In the genomic region with DNA sequence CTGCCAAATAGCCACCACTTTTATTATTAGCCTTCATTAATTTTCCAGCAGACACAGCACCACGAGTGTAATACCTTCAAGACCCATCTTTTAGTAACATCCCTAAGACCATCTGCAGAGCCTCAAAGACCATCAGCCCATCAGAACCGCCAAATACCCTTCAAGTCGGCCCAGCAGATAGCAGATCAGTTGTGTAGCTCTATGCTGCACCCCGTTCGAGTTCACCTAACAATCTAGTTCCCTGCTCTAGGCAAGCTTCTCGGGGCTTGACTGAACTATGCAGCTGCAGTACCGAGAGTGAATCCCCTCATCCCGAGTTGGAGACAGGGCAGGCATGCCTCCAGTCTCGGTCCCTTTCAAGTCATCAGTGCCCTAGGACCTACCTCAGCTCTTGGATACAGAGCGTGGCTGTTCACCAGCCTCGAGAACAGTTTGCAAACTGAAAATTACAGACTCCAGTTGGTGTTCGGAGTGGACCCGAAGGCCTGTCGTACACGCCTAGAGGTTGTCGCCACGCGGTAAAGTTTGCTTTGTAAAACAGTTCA, we compare ENCODE assay signal across 8 mouse cellular contexts. TPM values are rescaled to one million over a fixed set of nuclear protein-coding genes. Genes with fewer than 3 reads are reported as not detected.
DNase-seq lines count a peak whose midpoint lies in the region; ATAC-seq and TF ChIP-seq lines count a peak whose summit lies in the region.

No protein-coding gene starts in this region.

- TF ChIP-seq CTCF in cortical plate, adult 2 months (IDR thresholded peaks at IDR 0.05; ENCODE audit: extremely low read depth, insufficient read depth, low read length): no peak

- no peaks in the 10 kb centered on the region for H3K9me3 ChIP-seq in kidney, embryonic 14.5 days (ENCODE audit: control insufficient read depth, low read length)
- H3K9me3 ChIP-seq in intestine, embryonic 14.5 days (ENCODE audit: control insufficient read depth, low read length): no peaks in the 10 kb centered on the region
- H3K9me3 ChIP-seq in midbrain, embryonic 16.5 days (replicated peaks; ENCODE audit: control insufficient read depth, low read length, poor library complexity, severe bottlenecking): no peaks in the 10 kb centered on the region

- peak overlapping the region; percentile 59 for H3K4me2 ChIP-seq in kidney, embryonic 14.5 days (replicated peaks; ENCODE audit: low read depth, low read length)
- H3K4me2 ChIP-seq in intestine, embryonic 14.5 days (ENCODE audit: low read length): peak overlapping the region; percentile 53
- peak overlapping the region; percentile 51 for H3K4me2 ChIP-seq in midbrain, embryonic 16.5 days (ENCODE audit: low read length)

- H3K36me3 ChIP-seq in kidney, embryonic 14.5 days (ENCODE audit: control insufficient read depth, insufficient read depth, low read length): no peaks in the 10 kb centered on the region
- H3K36me3 ChIP-seq in intestine, embryonic 14.5 days (ENCODE audit: control insufficient read depth, insufficient read depth, low read length): no peaks in the 10 kb centered on the region; the same call in 1 of the 2 replicates
- no peaks in the 10 kb centered on the region for H3K36me3 ChIP-seq in midbrain, embryonic 16.5 days (ENCODE audit: control insufficient read depth, insufficient read depth, low read length)

- peak overlapping the region; percentile 58 for H3K4me3 ChIP-seq in kidney, embryonic 14.5 days (ENCODE audit: low read length)
- H3K4me3 ChIP-seq in cortical plate, adult 2 months (ENCODE audit: insufficient read depth, low read length): peak overlapping the region; percentile 79
- H3K4me3 ChIP-seq in intestine, embryonic 14.5 days (ENCODE audit: low read depth, low read length): peak overlapping the region; percentile 61
- peak overlapping the region; percentile 50 for H3K4me3 ChIP-seq in midbrain, embryonic 16.5 days (ENCODE audit: low read depth, low read length)

- TF ChIP-seq POLR2A in cortical plate, adult 2 months (IDR thresholded peaks at IDR 0.05; ENCODE audit: extremely low read depth, insufficient read depth, low read length): 0 out of 2 replicates have a peak, but pooled peaks have one; percentile 31

- H3K4me1 ChIP-seq in kidney, embryonic 14.5 days (ENCODE audit: control insufficient read depth, insufficient read depth, low read length): no peaks in the 10 kb centered on the region
- H3K4me1 ChIP-seq in cortical plate, adult 2 months (ENCODE audit: control insufficient read depth, insufficient read depth, low read length): no peaks in the 10 kb centered on the region; the same call in 1 of the 2 replicates
- H3K4me1 ChIP-seq in intestine, embryonic 14.5 days (replicated peaks; ENCODE audit: control insufficient read depth, insufficient read depth, low read length): no peaks in the 10 kb centered on the region; the same call in 1 of the 2 replicates
- H3K4me1 ChIP-seq in midbrain, embryonic 16.5 days (ENCODE audit: control insufficient read depth, insufficient read depth, low read length): peaks cover 8% of the 10 kb centered on the region

- H3K27ac ChIP-seq in kidney, embryonic 14.5 days (ENCODE audit: low read depth, low read length): no peak overlapping the region
- no peak overlapping the region for H3K27ac ChIP-seq in cortical plate, adult 2 months (ENCODE audit: insufficient read depth, low read length)
- no peak overlapping the region for H3K27ac ChIP-seq in intestine, embryonic 14.5 days (ENCODE audit: low read depth)
- peak overlapping the region; percentile 76; the same call in 1 of the 2 replicates for H3K27ac ChIP-seq in midbrain, embryonic 16.5 days (ENCODE audit: low read length)

- no peak for ATAC-seq in kidney, embryonic 14.5 days (ENCODE audit: low FRiP score, low TSS enrichment)
- ATAC-seq in intestine, embryonic 14.5 days (replicated peaks; ENCODE audit: low FRiP score, low TSS enrichment, low read depth): peak; percentile 48
- ATAC-seq in midbrain, embryonic 16.5 days: peak; percentile 75

- WGBS in kidney, embryonic 14.5 days: 25% methylated on average over 18 of the region's 18 CpGs
- 13% methylated on average over 18 of the region's 18 CpGs for WGBS in intestine, embryonic 14.5 days
- whole genome bisulfite sequencing in midbrain, embryonic 16.5 days: 29% methylated on average over 18 of the region's 18 CpGs

- no peak for DNase-seq in kidney, adult 18-20 months
- DNase-seq in intestine, embryonic 14.5 days (ENCODE audit: low spot score): no peak
- DNase-seq in spleen, postnatal 14 days (ENCODE audit: low spot score in 2 of 2): no peak
- DNase-seq in gastrocnemius, postnatal 4 days (ENCODE audit: low spot score in 2 of 2): no peak
- no peak for DNase-seq in thymus, postnatal 10 days (ENCODE audit: low spot score in 2 of 2)

- no peaks in the 10 kb centered on the region for H3K27me3 ChIP-seq in kidney, embryonic 14.5 days (ENCODE audit: control insufficient read depth, insufficient read depth, low read length)
- no peaks in the 10 kb centered on the region for H3K27me3 ChIP-seq in intestine, embryonic 14.5 days (replicated peaks; ENCODE audit: control insufficient read depth, insufficient read depth, low read length)
- no peaks in the 10 kb centered on the region for H3K27me3 ChIP-seq in midbrain, embryonic 16.5 days (ENCODE audit: control insufficient read depth, insufficient read depth, low read depth, low read length)

- H3K9ac ChIP-seq in kidney, embryonic 14.5 days (ENCODE audit: low read depth, low read length): peak overlapping the region; percentile 63
- H3K9ac ChIP-seq in intestine, embryonic 14.5 days (ENCODE audit: low read length): peak overlapping the region; percentile 53
- peak overlapping the region; percentile 63 for H3K9ac ChIP-seq in midbrain, embryonic 16.5 days (ENCODE audit: low read depth, low read length)

RNA-seq across cellular contexts. Expression of gene Ftsj1, which starts 0.3 kb away (rescaled TPM):
- 35.6 and 42.0 TPM in 2 replicates for polyA plus RNA-seq in kidney, embryonic 14.5 days (2014; fragmentation: Nextera tagmentation; extraction: Ambion mirVana)
- 32.0 and 34.2 TPM in 2 replicates for polyA plus RNA-seq in cortical plate, adult 2 months (2012; rRNA removed)
- 39.3 and 39.5 TPM in 2 replicates for polyA plus RNA-seq in intestine, embryonic 14.5 days (2014; fragmentation: Nextera tagmentation; extraction: Ambion mirVana)
- 46.6 and 48.9 TPM in 2 replicates for polyA plus RNA-seq in midbrain, embryonic 16.5 days (2015; fragmentation: Nextera tagmentation; extraction: Ambion mirVana)
- 10 to 100 TPM; 13.4 to 14.8 TPM for total RNA-seq in gastrocnemius, postnatal 4 days (2021)

RNA-seq across cellular contexts. Expression of gene Slc38a5, which starts 19.1 kb away (rescaled TPM):
- 1.3 and 2.5 TPM in 2 replicates for polyA plus RNA-seq in kidney, embryonic 14.5 days (2014; fragmentation: Nextera tagmentation; extraction: Ambion mirVana)
- polyA plus RNA-seq in cortical plate, adult 2 months (2012; rRNA removed): 9.8 and 11.1 TPM in 2 replicates
- polyA plus RNA-seq in intestine, embryonic 14.5 days (2014; fragmentation: Nextera tagmentation; extraction: Ambion mirVana): 0.94 and 9.7 TPM in 2 replicates
- polyA plus RNA-seq in midbrain, embryonic 16.5 days (2015; fragmentation: Nextera tagmentation; extraction: Ambion mirVana): 37.7 and 41.5 TPM in 2 replicates
- under 1 TPM in 1 of 2 experiments, not detected in 1; 0.36 TPM for total RNA-seq in gastrocnemius, postnatal 4 days (2021)

RNA-seq across cellular contexts. Expression of gene Porcn, which starts 45.5 kb away (rescaled TPM):
- polyA plus RNA-seq in kidney, embryonic 14.5 days (2014; fragmentation: Nextera tagmentation; extraction: Ambion mirVana): 7.1 and 8.1 TPM in 2 replicates
- polyA plus RNA-seq in cortical plate, adult 2 months (2012; rRNA removed): 129 and 134 TPM in 2 replicates
- polyA plus RNA-seq in intestine, embryonic 14.5 days (2014; fragmentation: Nextera tagmentation; extraction: Ambion mirVana): 8.9 and 9.2 TPM in 2 replicates
- polyA plus RNA-seq in midbrain, embryonic 16.5 days (2015; fragmentation: Nextera tagmentation; extraction: Ambion mirVana): 45.5 and 47.1 TPM in 2 replicates
- total RNA-seq in gastrocnemius, postnatal 4 days (2021): 1 to 10 TPM; 4.2 to 5.4 TPM

RNA-seq across cellular contexts. Expression of gene Ebp, which starts 58.5 kb away (rescaled TPM):
- 20.8 and 37.6 TPM in 2 replicates for polyA plus RNA-seq in kidney, embryonic 14.5 days (2014; fragmentation: Nextera tagmentation; extraction: Ambion mirVana)
- 26.0 and 30.8 TPM in 2 replicates for polyA plus RNA-seq in cortical plate, adult 2 months (2012; rRNA removed)
- 59.6 and 69.7 TPM in 2 replicates for polyA plus RNA-seq in intestine, embryonic 14.5 days (2014; fragmentation: Nextera tagmentation; extraction: Ambion mirVana)
- 31.7 and 35.1 TPM in 2 replicates for polyA plus RNA-seq in midbrain, embryonic 16.5 days (2015; fragmentation: Nextera tagmentation; extraction: Ambion mirVana)
- total RNA-seq in gastrocnemius, postnatal 4 days (2021): 10 to 100 TPM; 22.3 to 24.1 TPM
